In genomic region chr2:172643860-172644259, GRCm38 (mm10) we compare ENCODE assay signal across 8 mouse cellular contexts.
DNase-seq lines count a peak whose midpoint lies in the region; ATAC-seq and TF ChIP-seq lines count a peak whose summit lies in the region.

No protein-coding gene starts in this region.

- WGBS in midbrain, postnatal 0 days, result 35% methylated on average over 12 of the region's 12 CpGs
- 33% methylated on average over 12 of the region's 12 CpGs for WGBS in forebrain, embryonic 15.5 days

- no peaks in the 10 kb centered on the region for H3K4me1 ChIP-seq in midbrain, postnatal 0 days (ENCODE audit: insufficient read depth, low read length)
- 0 out of 2 replicates have a peak, but pooled peaks cover 3% of the 10 kb centered on the region for H3K4me1 ChIP-seq in forebrain, embryonic 15.5 days

- H3K27me3 ChIP-seq in midbrain, postnatal 0 days (ENCODE audit: insufficient read depth, low read length), result 0 out of 2 replicates have a peak, but pooled peaks cover 4% of the 10 kb centered on the region
- no peaks in the 10 kb centered on the region for H3K27me3 ChIP-seq in forebrain, embryonic 15.5 days

- H3K9ac ChIP-seq in midbrain, postnatal 0 days (replicated peaks; ENCODE audit: low read length, poor library complexity, severe bottlenecking), result no peak overlapping the region
- H3K9ac ChIP-seq in forebrain, embryonic 15.5 days (replicated peaks), result no peak overlapping the region

- DNase-seq in kidney, adult 11 months, result peak; percentile 12
- no peak for DNase-seq in kidney, adult 18-20 months
- DNase-seq in heart, adult 18-20 months, result peak; percentile 54 to 64
- peak; percentile 25 for DNase-seq in kidney, postnatal 14 days
- peak; percentile 25 for DNase-seq in urinary bladder, postnatal 10 days (ENCODE audit: low spot score)
- DNase-seq in midbrain, postnatal 0 days (ENCODE audit: low spot score), result no peak
- no peak for DNase-seq in spleen, postnatal 36 days (ENCODE audit: low spot score in 2 of 2)

- no peak for ATAC-seq in midbrain, postnatal 0 days (ENCODE audit: low FRiP score)
- ATAC-seq in forebrain, embryonic 15.5 days (replicated peaks), result no peak

- H3K4me3 ChIP-seq in midbrain, postnatal 0 days (ENCODE audit: low read depth, low read length), result no peak overlapping the region
- H3K4me3 ChIP-seq in forebrain, embryonic 15.5 days, result no peak overlapping the region

- no peaks in the 10 kb centered on the region for H3K36me3 ChIP-seq in midbrain, postnatal 0 days (ENCODE audit: insufficient read depth, low read length)
- H3K36me3 ChIP-seq in forebrain, embryonic 15.5 days, result no peaks in the 10 kb centered on the region

- no peaks in the 10 kb centered on the region for H3K9me3 ChIP-seq in midbrain, postnatal 0 days (ENCODE audit: low read length)
- no peaks in the 10 kb centered on the region for H3K9me3 ChIP-seq in forebrain, embryonic 15.5 days

- no peak overlapping the region for H3K4me2 ChIP-seq in midbrain, postnatal 0 days (ENCODE audit: low read depth, low read length, poor library complexity, severe bottlenecking)
- H3K4me2 ChIP-seq in forebrain, embryonic 15.5 days (replicated peaks), result no peak overlapping the region

- no peak for TF ChIP-seq CTCF in midbrain, postnatal 0 days (IDR thresholded peaks at IDR 0.05)

- H3K27ac ChIP-seq in midbrain, postnatal 0 days (ENCODE audit: low read depth, low read length), result no peak overlapping the region
- H3K27ac ChIP-seq in forebrain, embryonic 15.5 days (replicated peaks), result no peak overlapping the region

Comparison
In these comparisons a context has a peak if more than half of its experiments do, and no peak if none do; other contexts are left out.
1. DNase-seq: peak in kidney, adult 11 months (single experiment), heart, adult 18-20 months (2 of 2), kidney, postnatal 14 days (single experiment) and urinary bladder, postnatal 10 days (single experiment); none in kidney, adult 18-20 months (single experiment), midbrain, postnatal 0 days (single experiment) and spleen, postnatal 36 days (0 of 2).